Mouse (Mus musculus) ES-E14 (cell line): ENCODE results near the gene Atg9b. TPM values are rescaled to one million over a fixed set of nuclear protein-coding genes. Genes with fewer than 3 reads are reported as not detected.

Source experiments
- DNase-seq: peaks from one replicate; pipeline ENCODE4 v3.0.0-alpha.2; 2013; ENCODE audit warnings: low read depth, low spot score
- H3K27ac ChIP-seq: 2 replicates; pipeline ENCODE4 v1.5.1; 2012; ENCODE audit warnings: low read depth, mild to moderate bottlenecking, low read length, moderate library complexity, mixed read lengths; ENCODE audit not compliant: poor library complexity, insufficient read depth, severe bottlenecking
- H3K36me3 ChIP-seq: 2 replicates; pipeline ENCODE4 v1.6.1; 2012; ENCODE audit warnings: mild to moderate bottlenecking, low read length, moderate library complexity, mixed read lengths; ENCODE audit not compliant: control insufficient read depth, poor library complexity, insufficient read depth, severe bottlenecking
- H3K4me1 ChIP-seq, 2 experiments: fragments of 150-350 bp in 1 of 2; sonication (generic) in 1 of 2; 2 replicates each; pipeline ENCODE4 v1.6.1; 2012; ENCODE audit warnings: low read length in 2 of 2, mild to moderate bottlenecking in 1 of 2, mixed read lengths in 1 of 2; ENCODE audit not compliant: control insufficient read depth in 2 of 2, insufficient read depth in 2 of 2, poor library complexity in 1 of 2
- H3K4me3 ChIP-seq, 2 experiments: fragments of 150-350 bp in 1 of 2; sonication (generic) in 1 of 2; 2 replicates each; pipeline ENCODE4 v1.5.1; 2012; ENCODE audit warnings: low read length in 2 of 2, low read depth in 1 of 2, mild to moderate bottlenecking in 1 of 2, mixed read lengths in 1 of 2; ENCODE audit not compliant: insufficient read depth in 1 of 2, poor library complexity in 1 of 2, severe bottlenecking in 1 of 2
- H3K9ac ChIP-seq: 2 replicates; pipeline ENCODE4 v1.6.1; 2012; ENCODE audit warnings: low read depth, mild to moderate bottlenecking, low read length, mixed read lengths; ENCODE audit not compliant: poor library complexity, insufficient read depth, severe bottlenecking
- H3K9me3 ChIP-seq: fragments of 150-350 bp; sonication (generic); 2 replicates; pipeline ENCODE4 v1.6.1; 2012; ENCODE audit warnings: low read depth, mild to moderate bottlenecking, low read length; ENCODE audit not compliant: control insufficient read depth, insufficient read depth
- CHD2 ChIP-seq: IDR thresholded peaks from 2 replicates; pipeline ENCODE4 v1.6.1; 2014; ENCODE audit warnings: mild to moderate bottlenecking, low read depth, low read length, inconsistent platforms
- HCFC1 ChIP-seq: IDR thresholded peaks from 2 replicates; pipeline ENCODE4 v1.6.1; 2012; ENCODE audit warnings: low read length, inconsistent platforms, borderline replicate concordance; ENCODE audit not compliant: insufficient read depth
- MAFK ChIP-seq: IDR thresholded peaks from 2 replicates; pipeline ENCODE4 v1.6.1; 2014; ENCODE audit warnings: mild to moderate bottlenecking, low read depth, low read length, inconsistent platforms; ENCODE audit not compliant: insufficient read depth
- ZC3H11A ChIP-seq: IDR thresholded peaks from 2 replicates; pipeline ENCODE4 v1.6.1; 2012; ENCODE audit warnings: low read depth, mild to moderate bottlenecking, inconsistent platforms, low read length, borderline replicate concordance
- ZNF384 ChIP-seq: IDR thresholded peaks from 2 replicates; pipeline ENCODE4 v1.6.1; 2012; ENCODE audit warnings: low read depth, low read length, inconsistent platforms
- in situ Hi-C, 2 experiments: fragments of 600-800 bp; cut with MboI; formaldehyde crosslinking; loops; one replicate each; pipeline ENCODE4 v1.15.1; 2025; ENCODE audit warnings: low sequenced_read_pairs in 2 of 2, inconsistent platforms in 1 of 2; ENCODE audit not compliant: unreplicated experiment in 2 of 2
- total RNA-seq: library from RNA; depleted of rRNA; stranded (reverse); fragments of 300-350 nt; gene quantifications from 2 replicates; pipeline ENCODE4 v1.2.3, GENCODE M21; 2012

Atg9b gene
- total RNA-seq, 1 experiment: 3.7 TPM

DNA sequence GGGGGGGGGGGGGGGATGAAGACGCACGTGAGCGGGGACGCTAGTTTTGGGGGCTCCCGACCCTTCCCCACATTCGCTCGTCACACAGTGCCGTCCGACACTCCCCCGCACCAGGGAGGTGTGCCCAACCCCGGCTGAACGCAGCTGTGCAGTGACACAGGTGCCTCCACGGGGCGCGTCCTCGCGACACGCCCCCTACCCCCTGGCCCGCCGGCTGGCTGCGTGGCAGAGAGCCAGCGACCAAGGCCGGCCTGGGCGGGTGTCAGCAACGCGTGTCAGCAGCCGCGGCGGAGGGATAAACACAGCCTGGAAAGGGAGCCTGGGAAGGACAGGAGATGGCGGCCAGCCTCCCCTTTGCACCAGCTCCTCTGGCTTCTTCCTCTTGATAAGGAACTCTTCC, 43.4 kb downstream of the Atg9b start:
- Histone ChIP-seq H3K27ac (no peak overlapping the region), H3K4me3 (peak overlapping the region; percentile 64 to 69), H3K9me3 (no peaks in the 10 kb centered on the region), H3K36me3 (no peaks in the 10 kb centered on the region), H3K4me1 (peaks cover 2 to 29% of the 10 kb centered on the region in 2 experiments; a peak in 3 of 4 replicates), H3K9ac (peak overlapping the region; percentile 25; the same call in 1 of the 2 replicates)
- no peak for DNase-seq
- in situ Hi-C loops: no loop called here
- no peak for TF ChIP-seq CHD2
- no peak for TF ChIP-seq ZC3H11A
- no peak for TF ChIP-seq HCFC1
- no peak for TF ChIP-seq MAFK
- TF ChIP-seq ZNF384: no peak

DNA sequence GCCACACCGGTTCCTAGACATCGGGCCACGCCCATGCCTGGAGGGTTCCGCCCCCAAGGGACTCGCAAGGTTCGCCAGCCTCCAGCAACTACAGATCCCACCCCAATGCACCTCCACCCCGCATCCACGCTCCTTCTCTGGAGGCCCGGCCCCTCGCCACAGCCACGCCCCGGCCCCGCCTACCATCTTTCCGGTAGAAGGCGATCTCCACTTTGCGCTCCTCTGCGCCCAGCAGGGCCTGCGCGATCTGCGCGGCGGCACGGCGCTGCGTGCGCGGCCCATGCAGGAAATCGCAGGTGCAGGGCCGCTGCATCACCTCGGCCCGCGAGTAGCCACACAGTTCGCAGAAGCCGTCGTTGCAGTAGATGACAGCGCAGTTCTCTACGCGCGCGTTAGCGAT, 43.8 kb downstream of the Atg9b start:
- H3K36me3 ChIP-seq: no peaks in the 10 kb centered on the region
- H3K4me3 ChIP-seq: peak overlapping the region; percentile 64 to 69
- H3K9me3 ChIP-seq: no peaks in the 10 kb centered on the region
- H3K27ac ChIP-seq: no peak overlapping the region
- DNase-seq: peak; percentile 84
- in situ Hi-C loops: no loop called here
- H3K9ac ChIP-seq: peak overlapping the region; percentile 25; the same call in 1 of the 2 replicates
- TF ChIP-seq HCFC1 (0 out of 2 replicates have a peak, but pooled peaks have one; percentile 22), ZNF384 (no peak)
- H3K4me1 ChIP-seq: peaks cover 2 to 31% of the 10 kb centered on the region in 2 experiments; a peak in 3 of 4 replicates

DNA sequence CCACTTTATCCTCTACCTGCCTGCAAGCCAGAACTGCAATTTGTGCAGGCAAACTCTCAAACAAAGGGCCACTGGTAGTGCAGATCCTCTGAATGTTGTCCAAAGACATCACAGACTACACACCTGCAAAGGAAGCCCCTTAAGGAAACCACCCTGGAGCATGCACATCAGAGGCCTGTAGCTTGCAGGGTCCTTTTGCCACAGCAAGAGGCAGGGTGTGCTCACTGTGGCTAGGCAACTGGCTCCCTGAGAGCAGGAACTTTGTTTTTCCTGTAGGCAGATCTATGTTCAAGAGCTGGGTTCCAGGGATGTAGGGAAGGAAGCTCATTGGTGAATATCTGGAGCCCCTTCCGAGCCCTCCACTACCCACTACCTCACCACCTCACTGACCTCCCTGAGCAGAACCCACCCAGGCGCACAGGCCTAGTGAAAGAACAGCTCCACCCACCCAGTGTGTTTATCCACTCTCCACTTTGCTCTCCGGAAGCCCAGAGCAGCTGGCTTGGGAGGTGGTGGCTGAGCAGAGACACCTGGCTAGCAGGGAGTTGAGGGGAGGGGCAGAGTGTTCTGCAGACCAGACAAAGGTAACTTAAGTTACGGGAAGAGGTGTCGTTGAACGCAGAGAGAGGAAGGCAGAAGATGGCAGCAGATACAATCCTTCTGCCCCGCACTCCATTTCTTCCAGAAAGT, 44.6 kb downstream of the Atg9b start:
- in situ Hi-C loops: no loop called here
- Histone ChIP-seq H3K4me3 (peak overlapping the region in 1 of 2 experiments; percentile 64; a peak in 1 of 4 replicates), H3K27ac (no peak overlapping the region), H3K36me3 (no peaks in the 10 kb centered on the region), H3K4me1 (peaks cover 2 to 26% of the 10 kb centered on the region in 2 experiments; a peak in 3 of 4 replicates), H3K9ac (no peak overlapping the region), H3K9me3 (no peaks in the 10 kb centered on the region)
- DNase-seq: no peak
- TF ChIP-seq HCFC1 (no peak), CHD2 (no peak), ZNF384 (no peak), ZC3H11A (no peak), MAFK (no peak)

DNA sequence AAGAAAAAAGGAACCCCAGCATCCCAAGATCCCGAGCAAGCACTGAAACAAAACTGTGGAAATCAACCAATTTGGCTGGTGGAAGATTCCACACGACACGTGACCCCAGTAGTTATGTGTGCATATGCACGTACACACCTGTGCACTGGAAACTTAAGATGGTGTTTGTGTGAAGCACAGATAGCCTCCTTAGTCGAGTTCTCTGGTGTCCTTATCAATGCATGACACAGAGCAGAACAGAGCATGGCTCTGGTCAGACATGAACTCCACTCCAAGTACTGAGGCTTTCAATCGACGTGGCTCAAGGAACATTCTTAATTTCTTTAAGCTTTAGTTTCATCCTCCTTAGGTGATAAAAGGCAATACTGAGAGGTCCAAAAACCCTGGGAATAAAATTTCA, 45.6 kb downstream of the Atg9b start:
- no peak overlapping the region for H3K9ac ChIP-seq
- H3K36me3 ChIP-seq: no peaks in the 10 kb centered on the region
- H3K4me1 ChIP-seq: peaks cover 2 to 26% of the 10 kb centered on the region in 2 experiments; a peak in 3 of 4 replicates
- H3K4me3 ChIP-seq: no peak overlapping the region
- in situ Hi-C loops: no loop called here
- no peak for DNase-seq
- TF ChIP-seq HCFC1: no peak
- no peak for TF ChIP-seq MAFK
- no peak for TF ChIP-seq ZC3H11A
- H3K9me3 ChIP-seq: no peaks in the 10 kb centered on the region
- no peak overlapping the region for H3K27ac ChIP-seq

DNA sequence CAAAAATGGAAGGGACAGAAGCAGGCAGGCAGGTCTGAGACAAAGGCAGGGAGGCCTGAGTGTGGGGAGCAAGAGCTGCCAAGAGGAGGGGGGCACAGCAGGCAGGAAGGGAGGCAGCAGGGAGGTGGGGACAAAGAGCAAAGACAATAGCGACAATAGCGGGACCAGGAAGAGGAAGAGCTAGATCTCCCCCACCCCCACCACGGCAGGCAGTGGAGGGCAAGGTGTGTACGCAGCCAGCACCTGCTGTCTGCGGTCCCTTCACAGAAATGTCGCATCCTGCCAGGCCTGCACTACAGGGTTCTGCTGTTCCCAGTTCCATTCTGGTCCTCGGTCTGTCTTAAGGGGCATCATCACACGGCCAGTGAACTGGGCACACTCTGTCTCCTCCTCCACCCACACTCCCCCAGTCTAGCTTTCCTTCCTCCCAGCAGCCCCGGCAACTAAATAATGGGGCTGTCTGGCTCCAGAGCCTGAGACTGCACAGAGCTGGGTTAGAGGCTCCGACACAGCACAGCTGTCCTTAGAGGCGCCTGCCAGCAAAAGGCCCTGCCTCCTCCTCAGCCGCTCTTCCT, 47.4 kb downstream of the Atg9b start:
- Histone ChIP-seq H3K9ac (no peak overlapping the region), H3K9me3 (no peaks in the 10 kb centered on the region), H3K36me3 (no peaks in the 10 kb centered on the region), H3K27ac (no peak overlapping the region), H3K4me3 (no peak overlapping the region), H3K4me1 (peaks cover 2 to 20% of the 10 kb centered on the region in 2 experiments; a peak in 3 of 4 replicates)
- in situ Hi-C loops: no loop called here
- DNase-seq: no peak
- no peak for TF ChIP-seq ZC3H11A
